Mouse (Mus musculus): Measurements from ENCODE around the gene Gins2.

The Gins2 gene

DNA sequence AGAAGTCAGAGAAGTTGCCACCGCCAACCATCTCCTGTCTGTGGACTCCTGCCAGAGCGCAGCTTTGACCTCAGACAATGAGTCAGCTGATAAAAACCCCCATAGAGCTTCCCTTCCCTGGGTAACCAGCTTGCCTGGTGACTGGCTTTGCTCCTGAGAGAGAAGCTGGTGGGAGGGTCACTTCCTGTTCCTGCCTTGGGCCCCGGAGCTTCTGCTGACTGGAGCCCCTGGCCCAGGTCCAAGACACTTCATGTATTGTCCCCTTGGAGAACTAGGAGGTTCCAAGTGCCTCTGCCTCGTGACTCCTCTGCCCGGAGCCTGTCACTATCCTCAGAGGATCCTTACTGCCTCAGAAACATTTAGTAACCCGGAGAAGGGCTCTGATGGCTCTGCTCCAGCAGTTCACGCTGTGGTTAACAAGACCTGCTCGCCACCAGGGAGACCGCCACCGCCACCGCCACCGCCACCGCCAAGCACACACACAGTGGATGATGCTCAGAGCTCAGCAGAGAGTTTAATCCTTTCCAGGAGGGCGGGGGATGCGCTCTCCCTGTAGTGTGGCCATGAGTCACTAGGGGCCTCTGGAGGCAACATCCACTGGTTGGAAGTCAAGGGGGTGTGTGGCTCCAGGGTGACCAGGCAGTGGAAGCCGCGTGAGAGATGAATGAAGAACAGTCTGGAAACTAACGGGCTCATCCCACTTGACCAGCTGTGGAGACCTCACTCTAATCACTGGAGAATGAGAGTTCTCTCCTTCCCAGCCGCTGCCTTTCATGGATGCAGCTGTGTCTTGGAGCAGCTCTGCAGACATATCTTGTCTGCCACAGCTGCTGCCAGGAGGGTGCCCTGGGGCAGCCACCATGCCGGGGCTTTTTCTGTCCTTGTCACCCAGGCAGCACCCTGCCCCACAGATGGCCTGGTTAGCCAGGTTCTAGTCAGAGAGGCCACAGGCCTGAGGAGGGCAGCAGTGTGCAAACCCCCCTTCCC is 25.0 kb downstream of the Gins2 start:
- peak; percentile 91 for DNase-seq (ENCODE audit: low read depth)

DNA sequence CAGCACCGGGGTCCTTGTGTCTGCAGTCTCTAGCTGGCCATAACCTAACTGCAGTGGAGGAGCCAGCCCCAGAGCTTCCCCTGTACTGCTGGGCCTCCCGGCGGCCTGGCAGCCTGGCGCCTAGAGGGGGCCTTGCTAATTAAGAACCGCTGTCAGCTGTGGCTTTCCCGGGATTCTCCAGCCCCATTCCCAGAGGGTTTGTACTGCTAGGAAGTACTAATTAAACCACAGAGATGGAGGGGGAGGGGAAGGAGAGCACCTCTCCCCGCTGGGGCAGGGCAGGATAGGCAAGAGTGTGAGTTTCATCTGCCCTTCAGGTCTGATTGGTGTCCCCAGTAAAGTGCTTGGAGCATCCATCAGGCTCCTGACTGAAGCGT is 25.8 kb downstream of the Gins2 start:
- peak; percentile 79 for DNase-seq (ENCODE audit: low read depth)

DNA sequence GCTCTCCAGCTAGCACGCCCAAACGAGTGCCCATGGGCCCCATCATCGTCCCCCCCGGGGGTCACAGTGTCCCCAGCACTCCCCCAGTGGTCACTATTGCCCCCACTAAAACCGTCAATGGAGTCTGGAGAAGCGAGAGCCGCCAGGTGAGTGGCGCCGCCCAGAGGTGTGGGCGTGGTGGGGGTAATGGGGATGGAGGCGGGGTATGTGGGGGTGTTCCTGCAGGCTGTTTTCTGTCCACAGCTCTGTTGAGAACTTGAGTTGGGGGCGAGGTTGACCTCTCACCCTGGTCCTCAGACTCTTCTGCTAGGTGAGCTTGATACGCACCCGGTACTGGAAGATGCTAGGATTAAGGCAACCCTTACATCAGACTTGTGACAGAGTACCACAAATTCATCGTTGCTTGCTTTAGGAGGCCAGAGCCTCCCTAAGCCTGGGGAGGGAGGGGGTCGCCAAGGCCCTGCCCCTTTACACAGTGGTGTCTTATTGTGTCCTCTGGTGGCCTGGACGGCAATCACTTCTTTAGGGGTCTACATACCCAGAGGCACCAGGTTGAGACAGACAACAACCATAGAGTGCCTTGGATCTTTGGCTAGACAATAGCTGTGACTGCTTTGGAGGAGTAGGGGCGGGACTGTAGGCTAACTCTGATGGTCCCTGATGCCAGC is 26.3 kb downstream of the Gins2 start:
- DNase-seq (ENCODE audit: low read depth): no peak

GRCm38 (mm10) chr8:120561539-120562435 is 27.3 kb downstream of the Gins2 start:
- peak; percentile 37 for DNase-seq (ENCODE audit: low read depth)

DNA sequence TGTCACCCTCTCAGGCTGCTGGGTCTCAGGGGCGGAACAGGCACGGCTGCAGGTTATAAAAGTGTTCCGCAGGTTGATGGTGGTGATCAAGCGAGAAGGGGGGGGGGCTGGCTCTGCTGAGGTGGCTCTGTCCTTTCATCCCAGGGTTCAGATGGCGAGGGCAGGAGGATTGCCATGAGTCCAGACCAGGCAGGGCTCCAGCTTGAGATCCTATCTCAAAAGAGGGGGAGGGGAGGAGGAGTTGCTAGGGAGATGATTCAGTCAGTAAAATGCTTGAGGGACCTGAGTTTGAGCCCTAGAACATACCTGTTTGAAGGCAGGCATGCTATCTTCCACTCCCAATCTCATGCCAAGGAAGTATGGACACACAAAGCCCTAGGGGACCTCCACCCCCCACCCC is 28.6 kb downstream of the Gins2 start:
- DNase-seq (ENCODE audit: low read depth): peak; percentile 29

GRCm38 (mm10) chr8:120559654-120560053 is 29.4 kb downstream of the Gins2 start:
- no peak for DNase-seq (ENCODE audit: low read depth)

- no peak for DNase-seq (ENCODE audit: low read depth)
Measured at GRCm38 (mm10) chr8:120558162-120558561, 30.9 kb downstream of the Gins2 start.

DNA sequence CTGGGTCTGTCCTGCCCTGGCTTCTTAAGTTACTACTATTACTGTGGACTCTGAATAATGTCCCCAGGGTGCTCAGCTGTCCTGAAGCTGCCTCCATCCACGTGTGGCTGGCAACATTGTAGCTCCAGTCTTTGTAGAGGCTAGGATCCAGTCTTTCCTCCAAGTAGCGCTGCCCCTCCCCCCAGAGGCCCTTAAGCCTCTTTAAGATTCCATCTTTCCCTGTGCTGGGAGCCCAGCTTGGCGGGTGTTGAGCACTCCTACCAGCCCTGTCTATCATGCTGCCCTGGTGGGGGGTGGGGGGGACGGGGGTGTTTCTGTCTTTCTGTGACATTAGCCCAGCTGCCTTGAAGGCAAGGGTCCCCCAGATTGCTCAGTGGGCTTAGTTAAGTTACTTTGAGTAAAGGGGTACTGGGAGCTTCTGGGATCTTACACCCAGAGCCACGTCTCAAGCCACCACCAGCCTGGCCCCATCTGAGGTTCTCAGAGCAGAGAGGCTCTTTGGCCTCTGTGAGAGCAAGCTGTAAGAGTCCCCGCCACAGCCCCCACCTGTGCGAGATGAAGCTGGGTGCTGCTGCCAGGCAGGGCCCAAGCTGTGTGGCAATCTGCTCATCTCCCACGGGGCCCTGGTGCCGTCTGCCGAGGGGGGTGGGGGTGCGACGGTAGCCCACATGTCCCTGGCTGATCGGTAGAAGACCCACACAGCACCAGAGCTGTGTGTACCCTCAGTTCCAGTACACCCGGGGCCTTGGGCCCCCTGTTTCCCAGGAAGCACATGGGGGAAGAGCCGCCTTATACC is 31.7 kb downstream of the Gins2 start:
- peak; percentile 34 for DNase-seq (ENCODE audit: low read depth)

DNA sequence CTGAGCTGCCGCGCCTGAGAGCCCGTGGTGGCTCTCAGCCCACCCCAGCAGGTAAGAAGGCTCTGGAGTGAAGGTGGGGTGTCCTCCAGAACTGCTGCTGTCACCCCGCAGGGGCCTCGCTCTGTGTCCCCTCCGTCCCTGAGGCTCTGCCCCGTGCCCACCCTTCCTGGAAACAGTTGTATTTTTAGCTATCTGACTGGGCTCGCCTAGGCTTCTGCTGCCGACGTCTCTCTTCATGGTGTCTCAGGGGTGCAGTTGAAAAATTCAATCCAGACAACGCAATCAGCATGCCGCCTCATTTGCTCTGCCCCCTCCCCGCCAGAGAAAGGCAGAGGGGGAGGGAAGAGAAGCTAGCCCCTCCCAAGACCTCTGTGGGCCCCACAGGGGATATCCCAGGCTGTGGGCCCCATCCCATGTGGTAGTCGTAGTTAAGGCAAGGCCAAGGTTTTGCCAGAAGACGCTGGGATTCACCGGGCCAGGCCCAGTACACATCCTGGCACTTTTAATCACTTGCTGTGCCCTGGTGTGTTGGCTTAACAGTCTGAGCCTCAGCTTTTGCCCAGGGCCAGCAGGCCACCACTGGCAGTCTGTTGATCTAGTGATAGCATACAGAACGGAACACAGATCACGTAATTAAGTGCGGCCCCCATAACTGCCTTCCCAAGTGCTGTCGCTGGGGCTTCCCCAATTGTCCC is 32.8 kb downstream of the Gins2 start:
- no peak for DNase-seq (ENCODE audit: low read depth)

DNA sequence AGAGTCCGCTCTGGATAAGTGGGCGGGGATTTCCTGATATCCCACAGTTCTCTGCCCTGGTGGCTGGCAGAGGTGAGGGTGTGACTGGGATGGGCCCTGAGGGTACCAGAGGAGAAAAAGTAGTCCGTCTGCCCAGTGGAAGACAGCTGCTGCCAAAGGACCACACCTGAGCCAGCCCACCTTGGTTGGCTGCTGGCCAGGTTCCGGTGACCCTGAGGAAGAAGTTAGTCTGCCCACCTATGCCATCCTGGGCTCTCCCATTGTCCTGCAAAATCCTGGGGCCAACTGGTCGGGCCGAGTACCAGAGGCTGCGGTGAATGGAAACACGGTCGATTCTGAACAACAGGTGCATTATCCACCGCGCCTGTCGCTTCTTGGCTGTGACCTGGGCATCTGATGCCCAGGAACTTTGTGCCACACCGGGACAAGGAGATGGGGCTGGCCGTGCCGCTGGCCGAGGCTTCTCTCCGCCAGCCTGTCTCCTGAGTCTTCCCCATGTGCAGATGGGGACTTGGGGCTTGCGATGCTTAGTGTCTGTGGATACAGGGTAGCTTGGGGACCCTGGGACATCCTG is 34.6 kb downstream of the Gins2 start:
- no peak for DNase-seq (ENCODE audit: low read depth)

DNA sequence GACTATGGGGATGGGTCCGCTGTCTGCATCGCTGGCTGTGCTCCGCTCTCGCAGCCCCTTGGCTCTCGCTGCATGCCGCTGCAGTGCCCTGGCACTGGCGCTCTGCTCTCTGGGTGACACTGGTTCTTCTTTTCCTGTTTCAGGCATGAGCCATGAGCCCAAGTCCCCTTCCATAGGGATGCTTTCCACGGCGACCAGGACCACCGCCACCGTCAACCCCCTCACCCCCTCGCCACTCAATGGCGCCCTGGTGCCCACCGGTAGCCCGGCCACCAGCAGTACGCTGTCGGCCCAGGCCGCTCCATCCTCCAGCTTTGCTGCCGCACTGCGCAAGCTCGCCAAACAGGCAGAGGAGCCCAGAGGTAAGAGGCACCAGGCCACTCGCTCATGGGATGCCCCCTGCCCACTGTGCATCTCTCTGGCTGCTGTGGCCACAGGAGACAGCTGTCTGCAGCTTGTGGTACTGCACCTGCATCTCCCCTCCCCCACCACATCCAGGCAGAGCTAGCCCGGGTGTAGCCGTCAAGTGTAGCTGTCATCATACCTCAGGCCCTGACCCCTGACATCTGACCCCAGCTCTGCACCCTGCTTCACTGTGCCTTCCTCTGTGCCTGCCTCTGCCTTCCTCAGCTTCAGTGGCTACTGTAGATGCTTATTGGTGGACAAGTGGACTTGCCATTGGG is 35.5 kb downstream of the Gins2 start:
- no peak for DNase-seq (ENCODE audit: low read depth)

DNA sequence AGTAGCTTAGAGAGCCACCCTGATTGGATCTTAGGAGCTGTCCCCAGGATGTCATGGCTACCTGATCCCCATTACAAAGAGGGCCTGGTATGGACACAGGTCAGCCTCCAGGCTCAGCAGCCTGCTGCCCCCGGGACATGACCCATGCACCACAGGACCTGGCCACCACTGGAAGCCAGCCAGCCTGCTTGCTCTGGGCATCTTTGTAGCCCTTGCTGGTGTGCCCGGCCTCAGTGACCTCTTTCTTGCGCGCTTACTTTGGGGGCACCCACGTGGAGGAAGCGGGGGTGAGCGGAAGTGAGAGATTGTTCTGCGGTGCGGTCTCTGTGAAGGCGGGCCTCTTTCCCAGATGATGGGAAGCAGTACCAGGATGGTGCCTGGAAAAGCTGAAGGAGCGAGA is 36.6 kb downstream of the Gins2 start:
- DNase-seq (ENCODE audit: low read depth): no peak

DNA sequence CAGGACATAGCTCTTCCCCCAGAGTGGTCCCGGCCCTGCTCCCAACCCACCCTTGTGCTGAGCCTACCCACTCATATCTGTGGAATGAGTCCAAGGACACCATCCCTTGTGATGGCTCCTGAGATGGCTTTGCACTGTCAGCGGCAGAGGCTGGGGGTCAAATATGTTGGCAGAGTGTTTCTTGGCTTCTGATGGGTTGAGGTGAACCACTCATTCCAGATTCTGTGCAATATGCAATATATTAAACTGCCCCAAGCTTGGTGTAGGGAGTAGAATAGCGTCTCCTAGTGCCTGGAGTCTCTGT is 37.5 kb downstream of the Gins2 start:
- no peak for DNase-seq (ENCODE audit: low read depth)

DNA sequence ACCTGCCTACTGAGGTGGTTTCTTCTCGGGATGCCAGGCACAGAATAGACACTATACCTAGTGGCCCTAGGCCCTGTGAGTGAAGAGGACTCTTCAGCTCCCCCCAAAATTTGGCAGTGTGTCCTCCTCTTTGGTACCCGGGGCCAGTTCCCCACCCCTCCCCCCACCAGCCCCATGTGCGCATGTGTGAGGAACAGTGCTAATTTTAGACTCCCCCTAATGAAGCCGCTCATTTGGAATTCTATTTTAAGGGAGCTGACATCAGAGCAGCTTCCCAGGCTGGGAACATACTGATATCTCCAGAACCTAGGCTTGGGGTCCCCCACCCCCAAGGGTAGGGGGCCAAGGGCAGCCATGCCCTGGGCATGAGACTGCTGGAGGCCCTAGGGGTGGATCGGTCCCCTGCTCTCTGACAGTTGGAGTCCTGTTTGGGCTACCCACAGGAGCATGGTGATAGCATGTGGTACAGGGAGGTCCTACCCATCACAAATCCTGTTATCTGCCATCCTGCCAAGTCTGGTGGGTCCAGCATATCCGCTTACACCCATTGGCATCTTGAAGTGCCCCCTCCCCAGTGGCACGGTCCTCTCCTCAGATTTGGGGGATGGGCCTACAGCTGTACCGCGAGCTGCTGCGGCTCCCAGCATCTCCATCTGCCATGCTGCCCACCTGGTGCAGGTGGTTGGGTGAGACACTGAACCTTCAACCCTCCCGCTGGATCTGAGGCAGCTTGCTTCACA is 38.0 kb downstream of the Gins2 start:
- no peak for DNase-seq (ENCODE audit: low read depth)

- no peak for DNase-seq (ENCODE audit: low read depth)
Measured at GRCm38 (mm10) chr8:120550430-120550829, 38.7 kb downstream of the Gins2 start.

GRCm38 (mm10) chr8:120549922-120550321 is 39.2 kb downstream of the Gins2 start:
- no peak for DNase-seq (ENCODE audit: low read depth)

GRCm38 (mm10) chr8:120549321-120549921 is 39.7 kb downstream of the Gins2 start:
- no peak for DNase-seq (ENCODE audit: low read depth)

DNA sequence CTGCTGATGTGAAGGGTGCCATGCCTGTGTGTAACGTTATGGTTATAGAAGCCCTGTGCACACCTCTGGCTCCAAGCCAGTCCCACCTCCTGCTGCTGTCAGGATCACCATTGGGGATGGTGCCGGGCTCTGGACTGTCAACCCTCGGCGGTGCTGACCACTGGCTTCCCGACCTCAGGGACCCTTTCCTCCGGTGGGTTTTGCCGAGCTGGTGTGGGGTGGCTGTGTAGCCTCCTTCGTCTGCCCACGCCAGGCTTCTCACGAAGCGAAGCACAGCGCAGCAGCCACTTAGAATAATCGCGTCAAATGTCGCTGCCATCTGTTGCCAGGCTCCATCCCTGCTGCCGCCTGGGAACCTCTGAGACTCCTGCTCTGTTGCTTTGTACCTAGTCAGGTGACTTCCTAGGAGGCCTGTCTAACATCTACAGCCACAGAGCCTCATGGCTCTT is 40.8 kb downstream of the Gins2 start:
- no peak for DNase-seq (ENCODE audit: low read depth)

DNA sequence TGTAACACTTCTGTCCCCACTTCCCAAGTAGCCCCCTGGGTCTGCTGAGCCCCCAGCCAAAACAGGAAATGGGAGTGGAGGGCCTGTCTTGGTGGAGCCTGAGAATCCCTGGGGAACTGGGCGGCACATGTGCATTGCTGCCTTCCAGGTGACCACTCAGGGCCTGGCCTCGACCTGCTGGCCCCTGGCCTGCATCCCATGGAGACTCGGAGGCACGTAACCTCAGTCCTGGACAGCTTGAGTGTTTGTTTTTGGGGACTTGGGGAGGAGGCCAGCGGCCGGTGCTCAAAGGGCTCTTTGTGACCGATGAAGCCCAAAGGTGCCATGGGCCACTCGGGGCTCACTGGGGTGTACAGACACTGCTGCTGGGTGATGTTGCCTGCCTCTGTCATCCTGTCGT is 41.5 kb downstream of the Gins2 start:
- DNase-seq (ENCODE audit: low read depth): no peak

All from NIH3T3 (cell line).